Mouse (Mus musculus): ENCODE results near the gene Dnali1. TPM values are rescaled to one million over a fixed set of nuclear protein-coding genes. Genes with fewer than 3 reads are reported as not detected.
A peak's percentile ranks its signal among the peaks of the same experiment; 100 is the strongest.

The Dnali1 gene
- not detected for total RNA-seq (2021)
- long read RNA-seq, experiment 1, result 0 reads
- long read RNA-seq, experiment 2, result 0 reads

- peak in 1 of 2 experiments; percentile 37 for DNase-seq (ENCODE audit: low spot score in 2 of 2)
These were observed at the start of gene Dnali1 for GRCm38 (mm10) chr4:125065517-125066307. Dnali1 (minus strand) TSS chr4:125065703.

- DNase-seq (ENCODE audit: low spot score in 2 of 2), result no peak
These were observed 49.6 kb upstream of the Dnali1 start for GRCm38 (mm10) chr4:125115081-125115480.

GRCm38 (mm10) chr4:125114638-125115037, 49.1 kb upstream of the Dnali1 start:
- DNase-seq (ENCODE audit: low spot score in 2 of 2), result peak; percentile 69 to 80

- DNase-seq (ENCODE audit: low spot score in 2 of 2), result no peak
These were observed 39.9 kb upstream of the Dnali1 start for GRCm38 (mm10) chr4:125105354-125105753.

- no peak for DNase-seq (ENCODE audit: low spot score in 2 of 2)
These were observed 35.8 kb upstream of the Dnali1 start for GRCm38 (mm10) chr4:125101334-125101733.

GRCm38 (mm10) chr4:125099458-125099857, 34.0 kb upstream of the Dnali1 start:
- peak; percentile 64 to 78 for DNase-seq (ENCODE audit: low spot score in 2 of 2)

- no peak for DNase-seq (ENCODE audit: low spot score in 2 of 2)
These were observed 31.9 kb upstream of the Dnali1 start for GRCm38 (mm10) chr4:125097412-125097811.

- DNase-seq (ENCODE audit: low spot score in 2 of 2), result no peak
These were observed 30.6 kb upstream of the Dnali1 start for GRCm38 (mm10) chr4:125096066-125096465.

- no peak for DNase-seq (ENCODE audit: low spot score in 2 of 2)
These were observed 27.5 kb upstream of the Dnali1 start for GRCm38 (mm10) chr4:125093031-125093430.

GRCm38 (mm10) chr4:125085346-125085841, 19.9 kb upstream of the Dnali1 start:
- peak in 1 of 2 experiments; percentile 82 for DNase-seq (ENCODE audit: low spot score in 2 of 2)

- peak; percentile 88 to 91 for DNase-seq (ENCODE audit: low spot score in 2 of 2)
These were observed 19.2 kb upstream of the Dnali1 start, which contains the start of gene Meaf6 for GRCm38 (mm10) chr4:125084403-125085345. Meaf6 (plus strand) TSS chr4:125085134.

GRCm38 (mm10) chr4:125078698-125079097, 13.2 kb upstream of the Dnali1 start:
- DNase-seq (ENCODE audit: low spot score in 2 of 2), result no peak

- DNase-seq (ENCODE audit: low spot score in 2 of 2), result no peak
These were observed 12.2 kb upstream of the Dnali1 start for GRCm38 (mm10) chr4:125077700-125078099.

GRCm38 (mm10) chr4:125066490-125067370, 1.2 kb upstream of the Dnali1 start, which contains the start of gene Snip1:
Snip1 (plus strand) TSS chr4:125066672.
- DNase-seq (ENCODE audit: low spot score in 2 of 2), result peak; percentile 85 to 91

- DNase-seq (ENCODE audit: low spot score in 2 of 2), result no peak
These were observed 1.7 kb downstream of the Dnali1 start for GRCm38 (mm10) chr4:125063829-125064228.

GRCm38 (mm10) chr4:125059025-125059424, 6.5 kb downstream of the Dnali1 start:
- peak; percentile 35 to 45 for DNase-seq (ENCODE audit: low spot score in 2 of 2)

- DNase-seq (ENCODE audit: low spot score in 2 of 2), result no peak
These were observed 7.5 kb downstream of the Dnali1 start for GRCm38 (mm10) chr4:125058033-125058432.

- DNase-seq (ENCODE audit: low spot score in 2 of 2), result no peak
These were observed 8.2 kb downstream of the Dnali1 start for GRCm38 (mm10) chr4:125057273-125057672.

- no peak for DNase-seq (ENCODE audit: low spot score in 2 of 2)
These were observed 9.0 kb downstream of the Dnali1 start for GRCm38 (mm10) chr4:125056476-125056875.

- DNase-seq (ENCODE audit: low spot score in 2 of 2), result no peak
These were observed 10.1 kb downstream of the Dnali1 start for GRCm38 (mm10) chr4:125055385-125055784.
